Mouse (Mus musculus): ENCODE measurements around the gene Grm8.

- TF ChIP-seq CTCF (IDR thresholded peaks at IDR 0.05 in 2 of 3, conservative IDR thresholded peaks at IDR 0.05 in 1 of 3; ENCODE audit: control insufficient read depth in 1 of 3, insufficient read depth in 1 of 3, low read depth in 2 of 3, low read length in 3 of 3, poor library complexity in 1 of 3, severe bottlenecking in 1 of 3) (no peak), MAFK (IDR thresholded peaks at IDR 0.05; ENCODE audit: borderline replicate concordance, low read depth, low read length) (no peak), JUND (IDR thresholded peaks at IDR 0.05; ENCODE audit: low read depth, low read length) (no peak), POLR2A (IDR thresholded peaks at IDR 0.05; ENCODE audit: control insufficient read depth in 1 of 2, insufficient read depth in 1 of 2, low read depth in 1 of 2, low read length in 2 of 2, poor library complexity in 1 of 2) (no peak), EP300 (IDR thresholded peaks at IDR 0.05; ENCODE audit: low read depth in 1 of 2, low read length in 2 of 2) (no peak)
These were observed 372.9 kb downstream of the Grm8 start for GRCm38 (mm10) chr6:27762061-27762460.

Data from MEL (cell line).